Mouse (Mus musculus) cerebellum, adult 18-20 months (tissue): ENCODE data around the gene Dapk2.
A peak's percentile ranks its signal among the peaks of the same experiment; 100 is the strongest.
"Not testable (repeated sequence)": the region's sequence is repeated elsewhere in the genome, so short reads cannot be mapped to it uniquely, and the experiment has no call there.

Experiments used
- DNase-seq, 2 experiments: peaks; one replicate each; pipeline ENCODE4 v3.0.0; 2021

The Dapk2 gene

DNA sequence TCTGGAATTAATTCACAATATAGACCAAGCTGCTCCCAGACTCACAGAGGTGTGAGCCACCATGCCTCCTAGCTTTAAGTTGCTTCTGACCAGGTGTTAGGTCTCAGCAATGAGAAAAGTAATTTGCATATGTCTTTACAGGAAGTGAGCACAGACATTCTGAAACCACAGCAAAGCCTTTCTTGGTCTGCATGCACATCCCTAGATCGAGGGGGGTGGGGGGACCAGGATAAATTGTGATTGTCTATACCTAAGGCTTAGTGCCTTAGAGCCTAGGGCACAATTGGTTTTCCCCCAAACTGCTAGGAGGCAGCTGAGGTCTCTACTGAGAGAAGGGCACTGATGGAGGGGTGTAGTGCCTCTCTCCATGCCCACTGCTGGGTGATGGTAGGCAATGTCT is 122.5 kb downstream of the Dapk2 start:
- DNase-seq, result no peak

DNA sequence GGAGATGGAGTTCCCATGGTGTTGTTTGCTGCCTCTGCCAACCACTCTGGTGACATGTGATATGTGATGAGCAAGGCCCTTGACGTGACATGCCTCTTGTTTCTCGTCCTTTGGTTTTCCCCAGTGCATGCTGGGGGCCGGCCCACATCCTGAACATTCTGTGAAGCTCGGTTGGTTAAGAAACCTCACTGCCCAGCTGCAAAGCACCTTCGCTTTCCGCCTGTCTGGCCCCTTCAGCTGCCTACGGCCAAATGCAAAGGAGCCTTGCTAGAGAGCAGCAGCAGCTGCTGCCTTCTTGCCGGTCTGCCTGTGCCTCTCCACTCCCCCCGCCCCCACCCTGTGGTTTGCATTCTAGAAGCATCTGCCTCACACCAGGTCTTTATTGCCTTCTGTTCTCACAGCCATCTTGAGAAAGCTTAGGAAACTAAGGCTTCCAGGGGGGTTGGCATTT is 123.5 kb downstream of the Dapk2 start:
- DNase-seq, result no peak

DNA sequence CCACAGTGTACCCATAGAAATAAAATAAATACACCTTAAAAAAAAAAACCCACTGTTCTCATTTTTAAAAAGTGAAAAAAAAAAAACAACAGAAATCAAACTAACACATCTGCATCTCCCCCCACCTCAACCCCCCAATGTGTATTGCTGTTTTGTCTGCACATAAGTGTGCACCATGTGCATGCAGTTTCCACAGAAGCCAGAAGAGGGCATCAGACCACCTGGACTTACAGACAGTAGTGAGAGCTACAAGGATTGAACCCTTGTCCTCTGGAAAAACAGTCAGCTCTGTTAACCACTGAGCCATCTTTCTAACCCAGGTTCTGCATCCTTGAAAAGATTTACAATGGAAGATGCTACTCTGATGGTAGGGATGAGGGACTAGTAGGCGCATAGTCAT is 124.6 kb downstream of the Dapk2 start:
- no peak for DNase-seq

DNA sequence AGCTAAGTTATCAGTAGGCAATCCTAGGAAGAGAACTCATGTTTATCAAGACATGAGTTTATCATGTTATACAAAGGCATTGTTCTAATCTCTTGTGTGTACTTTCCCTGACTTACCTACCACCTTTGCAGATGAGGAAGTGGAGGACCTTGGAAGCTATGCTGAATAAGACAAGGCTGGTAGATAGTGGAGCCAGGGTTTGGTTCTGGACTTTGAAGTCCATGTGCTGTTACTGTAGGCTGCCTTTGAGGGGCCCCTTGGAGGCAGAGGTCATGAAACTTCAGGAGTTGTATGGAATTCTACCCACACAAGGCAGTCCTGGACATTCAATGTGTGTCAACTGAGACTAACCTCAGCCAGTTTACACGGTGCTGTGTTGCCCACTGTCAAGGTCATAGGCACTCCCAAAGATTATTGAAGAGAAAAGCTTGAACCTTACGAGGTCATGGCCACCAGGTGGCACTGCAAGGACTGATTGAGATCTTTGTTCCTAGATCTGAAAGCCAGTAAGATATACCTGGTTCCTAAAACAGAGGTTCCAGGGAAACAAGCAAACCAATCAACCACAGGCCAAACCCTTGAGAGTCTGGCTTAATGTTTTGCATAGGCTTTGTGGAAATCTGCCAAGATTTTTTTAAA is 125.7 kb downstream of the Dapk2 start:
- peak; percentile 86 for DNase-seq

DNA sequence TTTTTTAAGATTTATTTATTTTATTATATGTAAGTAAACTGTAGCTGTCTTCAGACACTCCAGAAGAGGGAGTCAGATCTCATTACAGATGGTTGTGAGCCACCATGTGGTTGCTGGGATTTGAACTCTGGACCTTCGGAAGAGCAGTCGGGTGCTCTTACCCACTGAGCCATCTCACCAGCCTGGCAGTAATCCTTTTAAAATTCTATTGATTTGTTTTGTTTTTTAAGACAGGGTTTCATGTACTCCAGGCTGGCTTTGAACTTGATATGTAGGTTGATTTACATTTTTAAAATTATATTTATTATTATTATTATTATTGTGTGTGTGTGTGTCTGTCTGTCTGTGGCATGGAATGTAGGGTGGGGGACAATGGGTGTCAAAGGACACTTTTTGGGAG is 127.2 kb downstream of the Dapk2 start:
- not testable (repeated sequence) for DNase-seq

DNA sequence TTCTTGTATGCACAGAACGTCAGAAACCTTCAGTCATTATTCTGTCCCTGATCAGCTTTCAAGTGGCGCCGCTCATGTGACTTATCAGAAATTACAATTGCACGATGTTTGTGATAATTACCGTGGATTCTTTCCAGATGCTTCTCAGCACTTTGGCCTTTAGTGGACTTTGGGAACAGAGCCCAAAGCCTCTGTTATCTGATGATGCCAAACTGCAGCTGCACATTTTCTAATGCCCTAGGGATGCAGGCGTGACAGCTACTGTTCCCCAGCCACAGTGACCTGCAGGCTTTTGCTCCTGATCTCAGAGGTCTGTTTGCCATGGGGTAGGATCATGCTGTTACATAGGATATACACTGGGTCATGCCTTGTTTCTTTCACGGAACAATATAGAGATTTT is 127.9 kb downstream of the Dapk2 start:
- DNase-seq, result no peak

DNA sequence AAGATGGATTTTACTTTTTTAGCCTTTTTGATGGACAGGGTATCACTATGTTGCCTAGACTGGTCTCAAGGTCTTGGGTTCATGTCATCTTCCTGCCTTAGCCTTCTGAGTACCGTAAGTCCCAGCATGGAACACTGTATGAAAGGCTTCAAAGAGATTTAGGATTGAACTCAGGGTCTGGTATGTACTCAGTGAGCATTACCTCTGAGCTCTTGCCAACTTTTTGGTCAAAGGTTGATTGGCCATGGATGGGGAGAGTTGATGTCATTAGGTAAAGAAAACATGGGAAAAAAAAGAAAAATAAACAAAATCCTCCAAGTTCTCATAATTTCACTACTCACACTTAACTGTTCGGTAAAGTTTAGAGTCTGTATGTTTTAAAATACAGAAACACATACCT is 132.7 kb downstream of the Dapk2 start:
- no peak for DNase-seq

DNA sequence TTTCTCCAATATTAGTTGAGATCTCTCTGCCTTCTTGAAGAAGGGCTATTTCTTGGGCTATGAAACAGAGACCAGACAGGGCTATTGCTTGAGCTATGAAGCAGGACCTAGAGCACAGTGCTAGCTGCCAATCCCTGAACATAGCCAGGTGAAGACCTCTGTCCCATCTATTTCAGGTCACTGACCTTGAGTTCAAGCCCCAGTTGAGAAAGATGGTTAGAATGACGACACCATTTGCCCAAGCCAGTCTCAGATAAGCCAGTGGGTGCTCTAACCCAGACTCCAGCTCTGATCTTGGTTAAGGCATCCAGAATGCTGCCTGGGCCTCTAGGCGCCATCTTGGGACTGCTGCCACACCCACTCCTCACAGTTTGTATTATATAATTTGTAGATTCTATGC is 135.3 kb downstream of the Dapk2 start:
- no peak for DNase-seq

DNA sequence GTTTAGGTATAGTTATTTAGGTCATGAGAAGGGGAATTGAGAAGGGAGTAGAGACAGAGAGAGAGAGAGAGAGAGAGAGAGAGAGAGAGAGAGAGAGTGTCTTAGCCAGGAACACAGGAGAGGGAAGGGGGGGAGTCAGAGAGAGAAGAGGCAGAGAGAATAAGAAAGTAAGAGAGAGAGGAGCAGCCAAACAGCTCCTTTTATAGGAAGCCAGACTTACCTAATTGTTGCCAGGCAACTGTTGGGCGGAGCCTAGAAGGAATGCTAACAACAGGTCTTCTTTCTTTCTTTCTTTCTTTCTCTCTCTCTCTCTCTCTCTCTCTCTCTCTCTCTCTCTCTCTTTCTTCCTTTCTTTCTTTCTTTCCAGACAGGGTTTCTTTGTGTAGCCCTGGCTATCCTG is 136.2 kb downstream of the Dapk2 start:
- no peak for DNase-seq

DNA sequence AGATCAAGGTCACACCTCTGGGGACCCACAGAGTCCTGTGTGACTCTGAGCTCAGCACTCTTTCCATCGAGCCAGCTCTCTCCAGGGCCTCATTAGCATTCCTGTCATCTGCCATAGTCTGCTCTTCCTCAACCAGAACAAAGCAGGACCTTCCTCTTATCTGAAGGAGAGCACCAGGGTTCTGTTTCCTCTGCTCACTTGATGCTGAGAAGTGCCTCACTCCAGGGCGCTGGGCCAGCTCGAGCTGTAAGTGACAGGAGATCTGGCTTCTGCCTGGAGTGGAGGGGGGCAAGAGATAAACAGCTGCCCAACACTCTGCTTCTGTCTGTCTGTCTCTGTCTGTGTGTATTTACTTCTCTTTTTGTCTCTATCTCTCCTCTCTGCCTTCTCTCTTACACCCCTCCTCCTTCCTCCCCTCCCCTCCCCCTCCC is 137.0 kb downstream of the Dapk2 start:
- DNase-seq, result no peak

DNA sequence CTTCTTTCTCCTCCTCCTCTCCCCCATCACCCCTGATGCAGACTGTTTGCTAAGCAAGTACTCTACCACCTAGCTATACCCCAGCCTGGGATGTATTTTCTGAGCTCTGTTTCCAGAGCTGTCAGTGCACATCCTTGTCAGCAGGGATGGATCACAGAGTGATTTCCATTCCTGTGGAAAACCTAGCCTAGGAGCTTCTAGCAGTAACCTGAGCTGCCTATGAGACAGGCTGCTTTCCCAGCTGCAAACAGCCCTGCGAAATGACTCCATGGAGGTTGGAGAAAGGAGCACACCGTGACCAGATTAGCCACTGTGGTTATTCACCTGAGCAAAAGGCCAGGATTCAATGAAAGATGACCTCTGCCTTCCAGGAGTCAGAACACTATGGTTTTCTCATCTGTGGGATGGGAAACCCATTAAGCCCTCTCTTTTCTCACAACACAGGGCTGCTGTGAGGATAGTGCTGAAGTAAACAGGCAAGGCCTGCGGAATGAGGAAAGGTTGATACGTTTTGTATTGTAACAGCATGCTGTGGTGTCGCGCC is 137.6 kb downstream of the Dapk2 start:
- no peak for DNase-seq

DNA sequence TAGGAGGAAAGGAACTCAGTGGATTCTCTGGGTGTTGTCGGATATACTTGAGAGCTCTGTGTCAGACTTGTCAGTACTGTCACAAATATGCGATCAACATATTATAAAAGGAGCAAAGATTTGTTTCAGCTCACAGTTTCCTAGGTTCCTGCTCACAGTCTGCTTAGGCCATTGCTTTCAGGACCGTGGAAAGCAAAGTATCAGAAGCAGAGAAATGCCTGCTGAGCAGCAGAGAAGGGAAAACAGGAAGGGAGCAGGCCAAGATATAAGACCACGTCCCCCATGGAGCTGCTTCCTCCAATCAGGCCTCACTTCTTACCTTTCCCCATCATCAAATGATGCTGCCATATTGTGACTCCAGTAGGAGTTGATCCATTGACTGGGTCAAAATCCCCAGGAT is 140.8 kb downstream of the Dapk2 start:
- DNase-seq, result no peak

DNA sequence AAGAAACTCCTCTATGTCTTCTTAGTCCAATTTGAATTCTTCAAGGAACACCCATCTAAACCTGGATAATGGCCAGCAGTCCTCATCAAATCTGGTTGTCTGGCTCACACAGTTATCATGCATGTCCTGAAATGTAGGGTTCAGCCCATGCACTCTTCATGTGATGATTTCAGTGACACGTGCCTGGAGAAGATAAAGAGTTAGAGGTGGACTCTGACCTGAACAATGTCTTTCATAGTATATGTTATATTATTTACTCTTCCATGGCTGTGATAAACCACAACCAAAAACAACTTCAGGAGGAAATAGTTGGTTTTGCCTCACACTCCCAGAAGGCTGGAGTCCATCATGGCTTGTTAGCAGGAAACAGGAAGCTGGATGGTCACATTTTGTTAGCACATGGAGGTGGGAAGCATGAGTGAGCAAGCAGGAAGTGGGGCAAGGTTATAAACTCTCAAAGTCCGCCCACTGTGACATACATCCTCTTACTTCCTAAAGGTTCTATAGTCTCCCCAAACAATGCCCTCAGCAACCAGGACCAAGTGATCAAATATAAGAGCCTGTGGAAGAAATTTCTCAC is 142.5 kb downstream of the Dapk2 start:
- DNase-seq, result no peak

DNA sequence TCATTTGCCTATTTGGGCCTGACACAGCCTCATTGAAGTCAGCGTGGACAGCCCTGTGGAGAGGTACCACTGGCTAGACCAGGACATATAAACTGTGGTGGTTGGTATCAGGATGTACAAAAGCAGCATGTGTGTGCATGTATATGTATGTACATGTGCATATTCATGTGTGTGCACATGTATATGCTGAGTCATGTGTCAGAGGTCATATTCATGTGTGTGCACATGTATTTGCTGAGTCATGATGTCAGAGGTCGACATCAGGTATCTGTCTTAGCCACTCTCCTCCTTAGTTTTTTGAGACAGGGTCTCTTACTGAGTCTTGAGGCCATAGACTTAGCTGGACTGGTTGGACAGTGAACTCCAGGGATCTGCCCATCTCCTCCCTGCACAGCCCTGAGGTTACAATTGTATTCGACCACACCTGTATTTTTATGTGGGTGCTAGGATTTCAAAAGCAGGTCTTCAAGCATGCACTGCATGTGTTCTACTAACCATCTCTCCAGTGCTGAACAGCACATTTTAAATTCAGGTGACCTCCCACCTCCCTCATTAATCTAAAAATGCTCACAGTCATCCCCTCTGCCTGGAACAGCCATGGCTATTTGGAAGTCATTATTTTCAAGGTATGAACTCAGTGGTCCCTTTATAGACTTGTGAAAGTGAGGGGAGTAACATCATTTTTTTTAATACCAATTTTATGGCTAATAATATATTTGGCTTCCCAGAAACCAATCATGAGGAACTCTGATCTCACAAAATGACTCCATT is 146.5 kb downstream of the Dapk2 start:
- no peak for DNase-seq

DNA sequence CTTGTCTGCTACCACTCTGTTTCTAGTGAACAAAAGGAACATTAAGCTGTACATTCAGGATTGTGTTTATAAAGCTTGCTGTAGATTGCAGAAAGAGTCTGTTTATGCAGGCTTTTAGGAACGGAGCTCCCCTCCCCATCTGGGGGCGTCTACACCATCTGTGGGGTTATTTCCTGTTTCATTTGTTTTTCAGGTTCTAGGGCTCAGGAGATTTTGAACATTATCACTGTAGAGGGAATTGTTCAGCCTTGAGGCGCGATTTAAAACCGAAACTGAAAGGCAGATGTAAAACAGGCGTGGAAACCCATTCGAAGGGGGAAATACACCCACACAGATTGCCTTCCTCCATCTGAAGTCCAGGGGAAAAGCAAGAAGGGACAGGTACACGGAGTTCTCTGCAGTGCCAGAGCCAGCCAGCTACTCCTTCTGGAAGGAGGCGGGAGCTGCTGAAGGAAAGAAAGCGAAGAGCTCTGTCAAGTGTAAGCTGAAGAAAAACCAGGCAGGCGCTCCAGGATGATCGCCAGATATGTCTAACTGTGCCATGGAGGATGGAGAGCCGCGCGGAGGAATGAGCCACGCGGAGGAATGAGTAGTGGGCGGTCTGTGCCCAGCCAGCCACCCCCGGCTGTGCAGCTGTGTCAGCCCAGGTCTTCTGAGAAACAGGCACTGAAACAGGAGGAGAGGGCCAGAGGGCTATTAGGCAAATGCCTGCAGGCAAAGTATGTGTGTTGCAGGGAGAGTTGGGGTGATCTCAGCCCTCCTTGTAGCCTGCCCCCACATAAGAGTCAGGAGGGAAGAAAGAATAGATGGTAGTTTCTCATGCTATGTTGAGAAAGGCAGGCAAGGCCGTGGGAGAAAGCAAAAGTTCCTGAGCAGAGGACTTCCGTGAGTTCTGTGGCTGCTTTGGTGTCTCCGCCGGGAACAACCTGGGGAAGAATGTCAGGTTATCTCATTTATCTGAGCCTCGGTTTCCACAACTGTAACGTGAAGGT is 147.4 kb downstream of the Dapk2 start:
- peak; percentile 67 to 70 for DNase-seq

DNA sequence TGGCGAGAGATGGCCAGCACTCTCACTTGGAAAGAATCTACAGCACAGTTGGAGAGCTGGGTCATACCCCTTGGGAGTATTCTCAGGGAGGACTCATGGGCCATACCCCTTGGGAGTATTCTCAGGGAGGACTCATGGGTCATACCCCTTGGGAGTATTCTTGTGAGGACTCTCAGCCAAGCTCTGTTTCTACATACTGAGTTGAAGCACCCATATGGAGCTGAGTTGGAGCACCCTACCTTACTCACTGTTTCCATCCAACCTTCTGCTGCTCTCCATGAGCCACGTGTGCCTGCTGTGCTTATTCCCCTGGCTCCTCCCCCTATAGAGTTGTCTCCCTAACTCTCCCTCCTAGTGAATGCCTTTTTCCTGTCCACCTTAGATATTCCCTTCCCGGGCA is 148.4 kb downstream of the Dapk2 start:
- no peak for DNase-seq

DNA sequence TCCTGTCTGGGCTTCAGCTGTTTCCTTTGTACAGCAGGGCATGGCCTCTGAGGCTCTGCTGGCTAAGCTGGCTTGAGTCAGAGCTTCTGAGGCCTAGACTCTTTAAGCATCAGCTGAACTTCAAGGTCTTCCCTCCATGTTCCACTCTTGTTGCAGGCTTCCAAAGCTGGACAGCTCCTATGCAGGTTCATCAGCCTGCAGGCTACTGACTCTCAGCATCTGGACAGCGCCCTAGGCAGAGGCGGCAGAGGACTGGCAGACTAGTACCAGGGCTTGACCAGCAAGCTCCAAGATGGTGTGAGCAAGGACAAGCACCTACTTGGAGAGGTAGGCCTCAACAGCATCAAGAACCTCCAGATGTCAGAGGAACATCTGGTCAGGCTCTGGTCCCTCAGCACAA is 149.3 kb downstream of the Dapk2 start:
- DNase-seq, result no peak

DNA sequence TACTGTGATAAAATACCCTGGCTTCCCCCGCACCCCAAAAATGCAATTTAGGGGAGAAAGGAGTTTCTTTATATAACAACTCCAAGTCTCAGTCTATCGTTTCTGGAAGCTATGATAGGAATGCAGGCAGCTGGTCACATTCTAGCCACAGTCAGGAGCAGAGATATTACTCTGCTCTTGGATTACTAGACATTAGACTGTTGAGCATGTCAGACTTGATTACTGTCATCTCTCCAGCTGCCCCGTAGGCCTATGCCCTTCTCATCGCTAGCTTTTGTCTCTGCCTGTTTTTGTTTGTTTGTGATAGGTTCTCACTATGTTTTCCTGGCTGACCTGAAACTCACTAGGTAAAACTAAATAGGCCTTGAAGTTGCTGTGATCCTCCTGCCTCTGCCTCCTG is 150.7 kb downstream of the Dapk2 start:
- DNase-seq, result no peak

DNA sequence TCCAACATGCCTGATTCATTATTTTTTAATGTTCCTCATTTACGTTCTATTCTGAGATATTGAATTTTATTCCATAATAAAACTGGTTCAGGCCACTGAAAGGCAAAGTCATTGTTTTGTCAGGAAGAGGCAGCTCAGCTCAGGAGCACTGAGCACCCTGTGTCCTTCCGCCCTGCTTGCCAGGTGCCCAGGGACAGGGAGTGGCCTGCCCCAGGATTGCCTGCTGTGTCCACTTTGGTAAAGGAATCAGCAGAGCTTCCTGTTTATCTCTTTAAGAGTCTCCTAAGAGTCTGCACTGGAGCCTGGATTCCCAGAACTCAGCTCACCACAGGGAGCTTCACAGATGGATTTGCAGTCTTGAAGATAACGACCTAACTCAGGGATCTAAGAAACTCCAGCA is 153.4 kb downstream of the Dapk2 start:
- no peak for DNase-seq

DNA sequence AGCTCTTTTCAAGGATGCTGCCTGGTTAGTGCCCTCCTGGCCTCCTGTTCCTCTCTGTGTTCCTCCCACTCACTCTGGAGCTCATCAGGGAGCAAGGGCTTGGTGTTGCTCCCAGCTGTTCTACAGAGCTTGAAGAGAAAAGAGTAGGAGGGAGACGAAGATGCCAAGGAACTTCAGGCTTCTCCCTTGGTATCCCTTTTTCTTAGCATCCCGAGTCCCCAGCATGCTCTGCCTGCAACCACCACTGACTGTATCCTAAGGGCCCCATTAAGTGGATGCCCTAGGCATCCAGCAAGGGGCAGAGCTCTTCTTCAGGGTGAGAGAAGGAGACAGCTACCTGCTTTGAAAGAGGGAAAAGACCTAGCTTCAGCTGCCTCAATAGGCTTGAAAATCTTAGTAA is 158.6 kb downstream of the Dapk2 start:
- DNase-seq, result no peak
